20 mouse cellular contexts compared by ENCODE assay signal in genomic region chr2:105484496-105484895, GRCm38 (mm10).
DNase-seq lines count a peak whose midpoint lies in the region; ATAC-seq lines count a peak whose summit lies in the region.
"Had no signal": no experiment of that assay in that cellular context is flagged by ENCODE, and none has a peak within 500 bp of the region (broad histone marks: within the 10 kb centered on the region; RNA-seq: fewer than 3 reads in every experiment).

No protein-coding gene starts in this region.

- no peaks in the 10 kb centered on the region for H3K27me3 ChIP-seq in forebrain, embryonic 11.5 days (ENCODE audit: control insufficient read depth, insufficient read depth, low read length)
- no peaks in the 10 kb centered on the region for H3K27me3 ChIP-seq in forebrain, embryonic 13.5 days
- H3K27me3 ChIP-seq: embryonic facial prominence, embryonic 13.5 days; embryonic facial prominence, embryonic 15.5 days had no signal

- no peak overlapping the region for H3K4me2 ChIP-seq in forebrain, embryonic 11.5 days (ENCODE audit: low read depth, low read length, severe bottlenecking)
- H3K4me2 ChIP-seq in forebrain, embryonic 13.5 days = no peak overlapping the region
- H3K4me2 ChIP-seq: embryonic facial prominence, embryonic 13.5 days; embryonic facial prominence, embryonic 15.5 days had no signal

- no peaks in the 10 kb centered on the region for H3K36me3 ChIP-seq in forebrain, embryonic 11.5 days (ENCODE audit: control insufficient read depth, insufficient read depth, low read length)
- no peaks in the 10 kb centered on the region for H3K36me3 ChIP-seq in forebrain, embryonic 13.5 days (ENCODE audit: poor library complexity, severe bottlenecking)
- H3K36me3 ChIP-seq: embryonic facial prominence, embryonic 13.5 days; embryonic facial prominence, embryonic 15.5 days; forebrain, embryonic 10.5 days had no signal

- H3K4me3 ChIP-seq in forebrain, embryonic 11.5 days (ENCODE audit: low read depth, low read length) = no peak overlapping the region
- H3K4me3 ChIP-seq in forebrain, embryonic 13.5 days = no peak overlapping the region
- H3K4me3 ChIP-seq: embryonic facial prominence, embryonic 13.5 days; embryonic facial prominence, embryonic 15.5 days; erythroblast, embryonic 14.5 days; forebrain, embryonic 10.5 days; gastrocnemius, adult 2 months had no signal

- H3K27ac ChIP-seq in forebrain, embryonic 11.5 days (ENCODE audit: low read depth, low read length) = no peak overlapping the region
- no peak overlapping the region for H3K27ac ChIP-seq in forebrain, embryonic 13.5 days
- H3K27ac ChIP-seq: embryonic facial prominence, embryonic 13.5 days; embryonic facial prominence, embryonic 15.5 days; forebrain, embryonic 10.5 days; gastrocnemius, adult 2 months had no signal

- WGBS in forebrain, embryonic 11.5 days = 84% methylated on average over 3 of the region's 3 CpGs
- WGBS in forebrain, embryonic 13.5 days = 84% methylated on average over 3 of the region's 3 CpGs

- no peak for ATAC-seq in forebrain, embryonic 11.5 days (replicated peaks; ENCODE audit: low FRiP score)
- no peak for ATAC-seq in forebrain, embryonic 13.5 days
- ATAC-seq: forebrain, embryonic 14.5 days; forebrain, embryonic 16.5 days had no signal

- peak; percentile 2 for DNase-seq in forebrain, embryonic 11.5 days (ENCODE audit: low spot score)
- peak; percentile 24 for DNase-seq in adrenal gland, adult 8-10 months
- peak; percentile 25 for DNase-seq in adrenal gland, postnatal 14 days
- DNase-seq in adrenal gland, postnatal 36 days = peak; percentile 17 to 42
- no peak for DNase-seq in right cerebral cortex, postnatal 25 days
- DNase-seq in embryo, embryonic 11 days = no peak
- DNase-seq in ovary, postnatal 10 days (ENCODE audit: low spot score) = no peak
- DNase-seq: cerebellum, adult 11-12 months; cerebellum, adult 2 months; cerebellum, adult 9-10 months; cerebellum, postnatal 10 days; cerebellum, postnatal 25 days; gastrocnemius, adult 2 months had no signal

- no peaks in the 10 kb centered on the region for H3K4me1 ChIP-seq in forebrain, embryonic 11.5 days (replicated peaks; ENCODE audit: control insufficient read depth, insufficient read depth, low read length)
- H3K4me1 ChIP-seq in forebrain, embryonic 13.5 days = peaks cover 12% of the 10 kb centered on the region
- H3K4me1 ChIP-seq: embryonic facial prominence, embryonic 15.5 days had no signal

- H3K9me3 ChIP-seq in forebrain, embryonic 11.5 days (ENCODE audit: control insufficient read depth, low read length) = no peaks in the 10 kb centered on the region
- no peaks in the 10 kb centered on the region for H3K9me3 ChIP-seq in forebrain, embryonic 13.5 days (replicated peaks)
- H3K9me3 ChIP-seq: embryonic facial prominence, embryonic 13.5 days; embryonic facial prominence, embryonic 15.5 days; forebrain, embryonic 10.5 days had no signal

- H3K9ac ChIP-seq in forebrain, embryonic 11.5 days (ENCODE audit: low read length) = no peak overlapping the region
- no peak overlapping the region for H3K9ac ChIP-seq in forebrain, embryonic 13.5 days
- H3K9ac ChIP-seq: embryonic facial prominence, embryonic 13.5 days; embryonic facial prominence, embryonic 15.5 days had no signal

Comparison
In these comparisons a context has a peak if more than half of its experiments do, and no peak if none do; other contexts are left out.
1. DNase-seq: peak in forebrain, embryonic 11.5 days (single experiment), adrenal gland, adult 8-10 months (single experiment), adrenal gland, postnatal 14 days (single experiment) and adrenal gland, postnatal 36 days (2 of 2); none in right cerebral cortex, postnatal 25 days (single experiment), embryo, embryonic 11 days (single experiment) and ovary, postnatal 10 days (single experiment).